Mouse (Mus musculus): ENCODE data around the gene Bik. TPM values are rescaled to one million over a fixed set of nuclear protein-coding genes. Genes with fewer than 3 reads are reported as not detected.

Gene Bik
- total and polyA plus RNA-seq, 3 experiments: 7.6 to 10.2 TPM; not detected in 1

DNA sequence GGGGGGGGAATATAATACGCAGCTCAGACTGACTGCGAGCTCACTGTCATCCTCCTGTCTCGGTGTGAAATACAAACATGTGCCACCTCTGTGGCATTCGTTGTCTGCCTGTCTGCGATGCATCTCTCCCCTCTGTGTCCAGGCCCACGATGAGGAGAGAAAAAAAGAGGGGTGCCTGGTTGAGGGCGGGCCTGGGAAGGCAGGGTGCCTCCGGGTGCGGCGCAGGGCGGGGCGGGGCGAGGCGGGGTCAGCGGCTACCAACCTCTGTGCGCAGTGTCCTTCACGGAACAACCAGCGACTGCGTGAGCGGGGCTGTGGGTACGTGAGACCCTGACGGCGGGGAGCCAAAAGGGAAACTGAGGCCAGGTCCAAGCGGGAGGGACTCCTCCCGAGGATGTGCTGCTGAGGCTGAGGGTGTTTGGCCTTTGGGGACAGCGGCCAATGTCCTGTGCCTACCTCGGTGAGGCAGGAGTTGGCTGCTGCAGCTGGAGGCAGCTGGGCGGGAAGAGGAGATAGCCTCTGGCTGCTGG, 36.7 kb downstream of the Bik start, which contains the start of the genes Tspo and Mcat:
Gene Tspo, plus strand, starts transcription at position 266 of the 530 bp plus-strand sequence.
Gene Mcat, minus strand, starts transcription at position 461 of the 530 bp plus-strand sequence.
- peak; percentile 80 for DNase-seq (ENCODE audit: low read depth, low spot score)
- Histone ChIP-seq H3K4me3 (ENCODE audit: control insufficient read depth in 1 of 2, insufficient read depth in 1 of 2, low read depth in 2 of 2, low read length in 2 of 2) (peak within 1 kb of the TSS; percentile 72 to 95), H3K27me3 (ENCODE audit: control insufficient read depth in 1 of 2, insufficient read depth in 2 of 2, low read length in 2 of 2) (no peaks in the 10 kb centered on the region), H3K9me3 (replicated peaks; ENCODE audit: insufficient read depth, low read length) (no peaks in the 10 kb centered on the region), H3K36me3 (ENCODE audit: control insufficient read depth in 1 of 2, insufficient read depth in 2 of 2, low read length in 2 of 2) (peaks cover 0 to 13% of the 10 kb centered on the region in 2 experiments; a peak in 2 of 4 replicates), H3K9ac (ENCODE audit: control insufficient read depth, low read depth, low read length, poor library complexity, severe bottlenecking) (peak within 1 kb of the TSS; percentile 74), H3K4me1 (ENCODE audit: control insufficient read depth in 1 of 2, insufficient read depth in 2 of 2, low read length in 2 of 2) (peaks cover 9 to 31% of the 10 kb centered on the region in 2 experiments), H3K79me2 (ENCODE audit: control insufficient read depth, insufficient read depth, low read length, poor library complexity) (peaks cover 2% of the 10 kb centered on the region; the same call in 1 of the 2 replicates), H3K27ac (ENCODE audit: control insufficient read depth, low read depth, low read length) (peak within 1 kb of the TSS; percentile 74)
- TF ChIP-seq MXI1 (IDR thresholded peaks at IDR 0.05; ENCODE audit: low read depth, low read length): peak; percentile 69
- TF ChIP-seq RAD21 (IDR thresholded peaks at IDR 0.05; ENCODE audit: low read depth, low read length): no peak
- TF ChIP-seq BHLHE40 (IDR thresholded peaks at IDR 0.05; ENCODE audit: borderline replicate concordance, low read depth, low read length): no peak
- TF ChIP-seq ETS1 (IDR thresholded peaks at IDR 0.05; ENCODE audit: low read depth, low read length): no peak
- no peak for TF ChIP-seq MAZ (IDR thresholded peaks at IDR 0.05; ENCODE audit: low read depth, low read length)
- TF ChIP-seq CTCF (IDR thresholded peaks at IDR 0.05 in 2 of 3, conservative IDR thresholded peaks at IDR 0.05 in 1 of 3; ENCODE audit: control insufficient read depth in 1 of 3, insufficient read depth in 1 of 3, low read depth in 2 of 3, low read length in 3 of 3, poor library complexity in 1 of 3, severe bottlenecking in 1 of 3): no peak
- no peak for TF ChIP-seq RCOR1 (IDR thresholded peaks at IDR 0.05; ENCODE audit: low read depth, low read length)
- no peak for TF ChIP-seq ZC3H11A (IDR thresholded peaks at IDR 0.05; ENCODE audit: low read depth, low read length)
- TF ChIP-seq ZNF384 (IDR thresholded peaks at IDR 0.05; ENCODE audit: low read depth, low read length): peak; percentile 69
- no peak for TF ChIP-seq TAL1 (IDR thresholded peaks at IDR 0.05; ENCODE audit: low read length)
- TF ChIP-seq NRF1 (IDR thresholded peaks at IDR 0.05; ENCODE audit: insufficient read depth, low read depth, low read length, poor library complexity, severe bottlenecking): peak; percentile 53; the same call in 1 of the 2 replicates
- TF ChIP-seq UBTF (IDR thresholded peaks at IDR 0.05; ENCODE audit: borderline replicate concordance, insufficient read depth, low read depth, low read length): no peak
- TF ChIP-seq USF1 (IDR thresholded peaks at IDR 0.05; ENCODE audit: low read depth, low read length): no peak
- TF ChIP-seq HCFC1 (IDR thresholded peaks at IDR 0.05; ENCODE audit: low read depth, low read length): no peak
- no peak for TF ChIP-seq ELF1 (IDR thresholded peaks at IDR 0.05; ENCODE audit: low read depth, low read length)
- TF ChIP-seq GATA1 (IDR thresholded peaks at IDR 0.05; ENCODE audit: low read depth, low read length): no peak
- no peak for TF ChIP-seq ZMIZ1 (IDR thresholded peaks at IDR 0.05; ENCODE audit: low read depth, low read length)
- no peak for TF ChIP-seq CHD2 (IDR thresholded peaks at IDR 0.05; ENCODE audit: low read length)
- no peak for TF ChIP-seq MAFK (IDR thresholded peaks at IDR 0.05; ENCODE audit: borderline replicate concordance, low read depth, low read length)
- no peak; the same call in 1 of the 2 replicates for TF ChIP-seq POLR2AphosphoS2 (IDR thresholded peaks at IDR 0.05; ENCODE audit: low read length)
- no peak for TF ChIP-seq USF2 (IDR thresholded peaks at IDR 0.05; ENCODE audit: borderline replicate concordance in 1 of 2, insufficient read depth in 1 of 2, low read depth in 1 of 2, low read length in 2 of 2)
- TF ChIP-seq MEF2A (IDR thresholded peaks at IDR 0.05; ENCODE audit: extremely low read depth, insufficient replicate concordance, low read depth, low read length, poor library complexity, severe bottlenecking): no peak
- TF ChIP-seq GABPA (IDR thresholded peaks at IDR 0.05; ENCODE audit: low read depth, low read length): no peak
- no peak for TF ChIP-seq JUND (IDR thresholded peaks at IDR 0.05; ENCODE audit: low read depth, low read length)
- no peak for TF ChIP-seq ZKSCAN1 (IDR thresholded peaks at IDR 0.05; ENCODE audit: low read depth, low read length)
- no peak for TF ChIP-seq MAX (IDR thresholded peaks at IDR 0.05; ENCODE audit: low read length)
- peak; percentile 21 for TF ChIP-seq MYC (IDR thresholded peaks at IDR 0.05; ENCODE audit: low read depth, low read length)
- TF ChIP-seq KAT2A (conservative IDR thresholded peaks at IDR 0.05; ENCODE audit: low read depth, low read length): no peak
- 0 out of 2 replicates have a peak, but pooled peaks have one; percentile 38 for TF ChIP-seq SIN3A (IDR thresholded peaks at IDR 0.05; ENCODE audit: low read length)
- TF ChIP-seq E2F4 (IDR thresholded peaks at IDR 0.05; ENCODE audit: borderline replicate concordance, low read depth, low read length): no peak
- TF ChIP-seq NELFE (IDR thresholded peaks at IDR 0.05; ENCODE audit: low read depth, low read length): peak; percentile 50
- TF ChIP-seq SMC3 (IDR thresholded peaks at IDR 0.05; ENCODE audit: low read depth, low read length): no peak
- TF ChIP-seq POLR2A (IDR thresholded peaks at IDR 0.05; ENCODE audit: control insufficient read depth in 1 of 2, insufficient read depth in 1 of 2, low read depth in 1 of 2, low read length in 2 of 2, poor library complexity in 1 of 2): no peak; a peak in 1 of 4 replicates
- TF ChIP-seq POLR2AphosphoS5 (IDR thresholded peaks at IDR 0.05; ENCODE audit: borderline replicate concordance, low read depth, low read length): no peak
- TF ChIP-seq CHD1 (IDR thresholded peaks at IDR 0.05; ENCODE audit: low read depth, low read length): no peak
- TF ChIP-seq TBP (IDR thresholded peaks at IDR 0.05; ENCODE audit: low read depth, low read length): no peak
- no peak for TF ChIP-seq TCF12 (IDR thresholded peaks at IDR 0.05; ENCODE audit: low read depth, low read length)
